Mouse (Mus musculus) liver, embryonic 14.5 days (tissue): ENCODE measurements around the gene Dot1l.

Source experiments
- CTCF ChIP-seq: IDR thresholded peaks from 2 replicates; pipeline ENCODE4 v1.5.1; 2016; ENCODE audit warnings: antibody characterized with exemption, low read depth, control low read depth
- EP300 ChIP-seq: IDR thresholded peaks from 2 replicates; pipeline ENCODE4 v1.6.1; 2016; ENCODE audit warnings: antibody characterized with exemption, low read depth

DNA sequence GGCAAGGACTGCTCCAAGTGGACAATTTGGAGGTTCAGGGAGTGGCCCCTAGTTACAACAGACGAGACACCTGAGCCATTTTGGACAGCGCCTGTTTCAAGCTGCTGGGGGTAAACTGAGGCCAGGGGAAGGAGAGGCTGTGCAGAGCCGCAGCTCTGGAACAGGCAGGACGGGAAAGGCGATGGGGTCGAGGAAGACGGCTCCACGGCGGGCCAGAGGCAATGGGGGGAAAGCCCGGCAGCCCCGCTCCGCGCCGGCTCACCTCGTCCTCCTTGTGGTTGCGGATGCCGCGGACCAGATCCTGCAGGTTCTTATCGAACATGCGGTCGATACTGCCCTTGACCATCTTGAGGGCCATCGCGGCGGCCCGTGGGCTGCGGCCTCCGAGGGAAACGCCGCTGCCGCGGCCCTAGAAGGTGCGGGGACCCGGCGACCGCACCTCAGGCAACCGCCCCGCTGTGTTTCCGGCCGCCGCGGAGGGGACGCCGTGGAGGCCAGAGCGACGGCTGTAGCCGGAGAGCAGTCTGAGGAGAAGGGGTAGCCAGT, 13.3 kb upstream of the Dot1l start:
- TF ChIP-seq CTCF (no peak), EP300 (no peak)
